Mouse (Mus musculus) lung, postnatal 0 days (tissue): Measurements from ENCODE around the gene Cpne4.

Experiments used
- CTCF ChIP-seq: IDR thresholded peaks from 2 replicates; pipeline ENCODE4 v1.5.1; 2016; ENCODE audit warnings: antibody characterized with exemption, mild to moderate bottlenecking
- EP300 ChIP-seq: IDR thresholded peaks from 2 replicates; pipeline ENCODE4 v1.6.1; 2016; ENCODE audit warnings: antibody characterized with exemption, mild to moderate bottlenecking, control low read depth

DNA sequence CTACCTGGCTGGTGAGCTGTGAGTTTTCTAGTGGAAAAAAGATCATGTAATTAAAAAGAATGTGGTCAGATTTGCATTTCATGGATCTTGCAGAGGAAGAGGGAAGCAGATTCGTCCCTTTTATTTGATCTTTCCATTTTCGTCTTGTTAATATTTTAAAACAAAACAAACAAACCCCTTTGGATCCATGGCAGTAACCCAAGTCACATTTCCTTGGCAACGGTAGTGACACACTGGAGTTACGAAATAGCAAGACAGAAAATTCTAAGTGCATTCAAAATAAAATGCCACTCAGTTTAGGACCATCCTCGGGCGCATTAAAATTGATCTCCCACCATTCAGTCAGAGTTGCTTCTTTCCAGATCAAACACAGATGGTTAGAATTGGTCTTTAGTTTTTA is 25.8 kb downstream of the Cpne4 start:
- TF ChIP-seq CTCF (no peak), EP300 (no peak)
